Mouse (Mus musculus) kidney, adult 2 months (tissue): ENCODE results near the gene Abl2. TPM values are rescaled to one million over a fixed set of nuclear protein-coding genes. Genes with fewer than 3 reads are reported as not detected.

Experiments used
- DNase-seq: peaks from one replicate; pipeline ENCODE4 v3.0.0; 2021
- H3K27ac ChIP-seq: fragments of 200-500 bp; 2 replicates; pipeline ENCODE4 v1.5.1; 2012; ENCODE audit warnings: low read depth, low read length, control low read depth, inconsistent platforms; ENCODE audit not compliant: insufficient read depth
- H3K27me3 ChIP-seq: fragments of 200-500 bp; replicated peaks from 2 replicates; pipeline ENCODE4 v1.6.1; 2012; ENCODE audit warnings: mild to moderate bottlenecking, moderate library complexity, low read length, inconsistent platforms; ENCODE audit not compliant: control insufficient read depth, insufficient read depth
- H3K36me3 ChIP-seq: fragments of 200-500 bp; 2 replicates; pipeline ENCODE4 v1.6.1; 2012; ENCODE audit warnings: mild to moderate bottlenecking, moderate library complexity, low read length, inconsistent platforms; ENCODE audit not compliant: control insufficient read depth, insufficient read depth
- H3K4me1 ChIP-seq: fragments of 200-500 bp; 2 replicates; pipeline ENCODE4 v1.6.1; 2011; ENCODE audit warnings: low read length; ENCODE audit not compliant: control insufficient read depth, insufficient read depth
- H3K4me3 ChIP-seq: fragments of 200-500 bp; 2 replicates; pipeline ENCODE4 v1.5.1; 2011; ENCODE audit warnings: mild to moderate bottlenecking, low read depth, low read length, control low read depth; ENCODE audit not compliant: insufficient read depth
- CTCF ChIP-seq: fragments of 200-500 bp; conservative IDR thresholded peaks from 2 replicates; pipeline ENCODE4 v1.5.1; 2011; ENCODE audit warnings: low read depth, mild to moderate bottlenecking, control low read depth, low read length, moderate library complexity, mixed read lengths; ENCODE audit not compliant: insufficient read depth, insufficient read length
- POLR2A ChIP-seq: fragments of 200-500 bp; IDR thresholded peaks from one replicate; pipeline ENCODE4 v1.6.1; 2011; ENCODE audit warnings: low read depth, low read length, control low read depth
- WGBS: fragments of 180-500 bp; shearing (Covaris S2); methylation state at CpG from one replicate; pipeline ENCODE4 v1.1.7; 2018; 5-methylcytosine and 5-hydroxymethylcytosine counted together
- polyA plus RNA-seq: library from polyadenylated mRNA; depleted of rRNA; stranded (reverse); fragments of >200 nt; gene quantifications from 2 replicates; pipeline ENCODE4 v1.2.3, GENCODE M21; 2012; rRNA removed

Abl2 gene
- polyA plus RNA-seq, 1 experiment: 7.5 TPM

DNA sequence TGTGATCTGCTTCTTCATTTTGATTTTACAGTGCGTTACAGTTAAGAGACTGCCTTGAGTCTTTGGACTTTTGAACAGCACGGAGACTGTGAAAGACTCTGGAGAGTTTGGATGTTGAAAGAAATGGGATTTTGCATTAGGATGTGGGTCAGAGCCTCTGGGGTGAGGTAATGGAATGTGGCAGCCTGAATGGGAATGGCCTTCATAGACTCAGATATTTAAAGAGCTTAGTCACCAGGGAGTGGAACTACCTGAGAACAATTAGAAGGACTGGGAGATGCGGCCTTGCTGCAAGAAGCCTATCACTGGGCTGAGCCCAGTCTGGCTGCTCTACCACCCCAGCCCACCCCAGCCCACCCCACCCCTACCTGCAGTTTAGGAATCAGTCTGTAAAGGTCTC lies 118.6 kb downstream of the Abl2 start:
- 75% methylated on average over 3 of the region's 3 CpGs for WGBS

DNA sequence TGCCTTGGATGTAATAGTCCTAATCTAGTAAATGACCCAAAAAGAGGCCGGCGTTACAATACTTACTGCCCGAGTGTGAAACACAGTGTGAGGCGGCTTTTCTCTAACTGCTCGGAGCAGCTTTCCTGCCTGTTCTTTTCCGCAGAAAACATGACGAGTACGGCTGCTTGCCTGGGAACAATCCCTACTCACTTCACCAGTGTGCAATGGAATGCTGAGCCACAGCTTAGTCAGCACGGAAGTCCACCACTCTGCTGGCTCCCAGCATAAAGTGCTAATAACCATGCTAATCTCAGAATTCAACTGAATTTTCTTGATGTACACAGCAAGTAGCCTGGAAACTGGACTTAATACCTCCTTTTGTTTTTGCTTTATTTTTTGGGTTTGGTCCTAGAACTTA lies 121.0 kb downstream of the Abl2 start:
- Histone ChIP-seq H3K27me3 (no peaks in the 10 kb centered on the region), H3K27ac (no peak overlapping the region), H3K4me3 (no peak overlapping the region), H3K36me3 (peaks cover 5% of the 10 kb centered on the region), H3K4me1 (no peaks in the 10 kb centered on the region)
- TF ChIP-seq CTCF (no peak), POLR2A (no peak)
- DNase-seq: no peak
- 87% methylated on average over 9 of the region's 9 CpGs for whole genome bisulfite sequencing

More for the DNA sequence above, 118.6 kb downstream of the Abl2 start:
- no peak for DNase-seq
- H3K27ac ChIP-seq: no peak overlapping the region
- no peak for TF ChIP-seq POLR2A
- no peak for TF ChIP-seq CTCF
- no peak overlapping the region for H3K4me3 ChIP-seq
- no peaks in the 10 kb centered on the region for H3K27me3 ChIP-seq
- H3K36me3 ChIP-seq: peaks cover 4% of the 10 kb centered on the region
- H3K4me1 ChIP-seq: no peaks in the 10 kb centered on the region; the same call in 1 of the 2 replicates

DNA sequence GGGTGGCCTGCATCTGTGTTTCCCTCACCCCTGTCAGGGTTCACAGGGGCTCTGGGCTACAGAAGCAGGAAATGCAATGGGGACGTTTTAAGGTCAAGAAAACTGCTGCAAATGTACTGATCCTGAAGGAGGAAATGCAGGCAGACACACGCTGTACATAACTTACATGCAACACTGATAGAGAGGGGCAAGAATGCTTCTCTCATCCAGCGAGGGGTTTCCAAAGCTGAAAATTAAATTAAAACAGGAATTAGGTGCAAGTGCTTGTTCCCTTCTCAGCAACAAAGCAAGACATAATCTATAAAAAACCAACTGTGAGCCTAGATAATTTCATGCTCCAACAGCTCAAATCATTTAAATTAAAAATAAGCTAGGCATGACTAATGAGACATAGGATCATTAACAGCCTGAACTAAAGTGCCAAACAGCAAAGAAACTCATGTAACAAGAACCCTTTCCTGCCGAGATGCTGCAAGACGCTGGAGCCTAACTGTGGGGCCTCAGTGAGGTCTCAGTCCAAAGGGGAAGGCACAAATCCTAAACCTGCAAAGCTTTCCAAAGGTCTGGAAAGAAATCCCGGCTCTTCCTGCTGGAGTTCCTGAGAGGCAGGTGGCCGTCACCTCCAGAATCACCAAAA lies 127.6 kb downstream of the Abl2 start:
- no peak overlapping the region for H3K27ac ChIP-seq
- 52% methylated on average over 7 of the region's 7 CpGs for WGBS
- DNase-seq: no peak
- H3K27me3 ChIP-seq: no peaks in the 10 kb centered on the region
- no peaks in the 10 kb centered on the region for H3K4me1 ChIP-seq
- no peak overlapping the region for H3K4me3 ChIP-seq
- no peak for TF ChIP-seq POLR2A
- no peak for TF ChIP-seq CTCF
- H3K36me3 ChIP-seq: peaks cover 12% of the 10 kb centered on the region

Other genes with a start within 250 kb of the Abl2 start
- 41.4 and 56.0 TPM in 2 replicates for gene Nphs2, start 248.1 kb upstream of the Abl2 start, polyA plus RNA-seq
- gene Gm2000, start 192.7 kb upstream of the Abl2 start, polyA plus RNA-seq: 10.7 and 34.1 TPM in 2 replicates
- not detected in 2 replicates for gene Axdnd1, start 137.6 kb upstream of the Abl2 start, polyA plus RNA-seq
- gene Soat1, start 84.5 kb upstream of the Abl2 start, polyA plus RNA-seq: 21.8 and 22.3 TPM in 2 replicates
- gene Gm10031, start 34.8 kb upstream of the Abl2 start, polyA plus RNA-seq: 9.2 and 13.2 TPM in 2 replicates
- 12.7 and 19.1 TPM in 2 replicates for gene Tor3a, start 115.6 kb downstream of the Abl2 start, polyA plus RNA-seq
- gene Fam20b, start 160.3 kb downstream of the Abl2 start, polyA plus RNA-seq: 42.2 and 43.6 TPM in 2 replicates